Comparison of ENCODE assay signal across 7 mouse cellular contexts in the genomic region with DNA sequence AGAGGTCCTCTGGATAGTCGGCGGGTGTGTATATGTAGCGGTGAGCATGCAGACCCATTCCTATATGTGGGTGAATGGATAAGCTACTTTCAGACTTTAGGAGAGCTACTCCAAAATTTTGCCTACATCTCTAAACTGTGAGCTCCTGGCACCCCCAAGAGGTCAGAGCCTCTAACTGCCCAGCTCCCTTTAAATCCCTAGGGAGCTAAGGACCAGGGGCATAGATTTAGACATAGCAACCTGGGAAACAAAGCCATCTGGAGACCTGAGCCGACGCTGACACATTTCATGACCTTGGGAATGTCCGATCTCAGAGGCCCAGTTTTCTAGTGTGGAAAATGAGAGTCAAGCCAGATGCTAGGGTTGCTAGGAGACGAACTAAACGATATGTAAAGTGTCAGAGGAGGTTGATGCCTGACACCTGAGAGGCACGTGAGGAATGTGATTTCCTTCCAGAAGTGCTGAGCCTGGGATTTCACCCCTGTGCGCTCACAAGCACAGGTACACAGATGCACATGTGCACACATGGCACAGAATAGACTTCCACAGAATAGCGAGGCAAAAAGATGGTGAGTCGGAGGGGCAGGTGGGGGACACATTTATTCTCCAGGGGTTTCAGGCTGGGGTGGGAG. TPM values are rescaled to one million over a fixed set of nuclear protein-coding genes. Genes with fewer than 3 reads are reported as not detected.
DNase-seq lines count a peak whose midpoint lies in the region; ATAC-seq and TF ChIP-seq lines count a peak whose summit lies in the region.

No protein-coding gene starts in this region.

- no peak overlapping the region for H3K4me3 ChIP-seq in heart, embryonic 11.5 days (ENCODE audit: low read depth, low read length)
- no peak overlapping the region for H3K4me3 ChIP-seq in kidney, postnatal 0 days (replicated peaks; ENCODE audit: low read depth, low read length)
- no peak overlapping the region for H3K4me3 ChIP-seq in lung, postnatal 0 days (ENCODE audit: low read depth, low read length)

- H3K9me3 ChIP-seq in heart, embryonic 11.5 days (replicated peaks; ENCODE audit: control insufficient read depth, low read length) = no peaks in the 10 kb centered on the region
- H3K9me3 ChIP-seq in kidney, postnatal 0 days (replicated peaks; ENCODE audit: low read length) = no peaks in the 10 kb centered on the region
- H3K9me3 ChIP-seq in lung, postnatal 0 days (ENCODE audit: low read length) = no peaks in the 10 kb centered on the region

- 0 out of 2 replicates have a peak, but pooled peaks have one; percentile 12 for ATAC-seq in heart, embryonic 11.5 days (replicated peaks; ENCODE audit: insufficient number of reproducible peaks, low FRiP score, low TSS enrichment)
- ATAC-seq in kidney, postnatal 0 days (replicated peaks; ENCODE audit: low FRiP score, low read depth) = 0 out of 2 replicates have a peak, but pooled peaks have one; percentile 37
- ATAC-seq in lung, postnatal 0 days = peak; percentile 60
- ATAC-seq in granulocyte monocyte progenitor cell, adult 5-6 weeks (replicated peaks; ENCODE audit: poor library complexity, severe bottlenecking) = no peak

- H3K27ac ChIP-seq in heart, embryonic 11.5 days (ENCODE audit: low read depth, low read length) = no peak overlapping the region
- no peak overlapping the region for H3K27ac ChIP-seq in kidney, postnatal 0 days
- H3K27ac ChIP-seq in lung, postnatal 0 days (ENCODE audit: low read length) = no peak overlapping the region

- no peaks in the 10 kb centered on the region for H3K4me1 ChIP-seq in heart, embryonic 11.5 days (ENCODE audit: control insufficient read depth, insufficient read depth, low read length)
- H3K4me1 ChIP-seq in kidney, postnatal 0 days (replicated peaks; ENCODE audit: insufficient read depth, low read length) = no peaks in the 10 kb centered on the region
- peaks cover 3% of the 10 kb centered on the region; the same call in 1 of the 2 replicates for H3K4me1 ChIP-seq in lung, postnatal 0 days (ENCODE audit: insufficient read depth, low read depth, low read length)

- DNase-seq in right cerebral cortex, postnatal 10 days (ENCODE audit: low spot score in 2 of 2) = peak; percentile 58 to 66
- DNase-seq in right cerebral cortex, postnatal 25 days = no peak
- peak; percentile 45 for DNase-seq in brain, embryonic 18.5 days (ENCODE audit: low read depth, low spot score)
- DNase-seq in kidney, postnatal 0 days (ENCODE audit: low spot score) = peak; percentile 89
- peak; percentile 85 for DNase-seq in lung, postnatal 0 days (ENCODE audit: low spot score)

- TF ChIP-seq EP300 in lung, postnatal 0 days (IDR thresholded peaks at IDR 0.05) = no peak; the same call in 1 of the 2 replicates

- no peaks in the 10 kb centered on the region for H3K36me3 ChIP-seq in heart, embryonic 11.5 days (ENCODE audit: control insufficient read depth, insufficient read depth, low read length)
- H3K36me3 ChIP-seq in kidney, postnatal 0 days (ENCODE audit: insufficient read depth, low read length) = no peaks in the 10 kb centered on the region
- no peaks in the 10 kb centered on the region for H3K36me3 ChIP-seq in lung, postnatal 0 days (ENCODE audit: insufficient read depth, low read length)

- no peaks in the 10 kb centered on the region for H3K27me3 ChIP-seq in heart, embryonic 11.5 days (ENCODE audit: control insufficient read depth, insufficient read depth, low read length)
- no peaks in the 10 kb centered on the region for H3K27me3 ChIP-seq in kidney, postnatal 0 days (ENCODE audit: insufficient read depth, low read length)
- H3K27me3 ChIP-seq in lung, postnatal 0 days (replicated peaks; ENCODE audit: insufficient read depth, low read length) = no peaks in the 10 kb centered on the region

- peak; percentile 82 for TF ChIP-seq CTCF in kidney, postnatal 0 days (IDR thresholded peaks at IDR 0.05; ENCODE audit: low read depth)
- peak; percentile 76 for TF ChIP-seq CTCF in lung, postnatal 0 days (IDR thresholded peaks at IDR 0.05)

- no peak overlapping the region for H3K4me2 ChIP-seq in heart, embryonic 11.5 days
- no peak overlapping the region for H3K4me2 ChIP-seq in kidney, postnatal 0 days (ENCODE audit: low read length)
- H3K4me2 ChIP-seq in lung, postnatal 0 days (replicated peaks; ENCODE audit: low read depth, low read length) = no peak overlapping the region

- 39% methylated on average over 12 of the region's 12 CpGs for WGBS in heart, embryonic 11.5 days (ENCODE audit: insufficient replicate concordance)
- 37% methylated on average over 12 of the region's 12 CpGs for WGBS in kidney, postnatal 0 days
- WGBS in lung, postnatal 0 days = 25% methylated on average over 12 of the region's 12 CpGs

- no peak overlapping the region for H3K9ac ChIP-seq in heart, embryonic 11.5 days (ENCODE audit: low read depth, low read length)
- no peak overlapping the region for H3K9ac ChIP-seq in kidney, postnatal 0 days (ENCODE audit: low read depth, low read length)
- no peak overlapping the region for H3K9ac ChIP-seq in lung, postnatal 0 days (replicated peaks; ENCODE audit: low read depth)

RNA-seq across cellular contexts. Expression of gene Tmem270, which starts 5.4 kb away (rescaled TPM):
- polyA plus RNA-seq in heart, embryonic 11.5 days (2014; fragmentation: Nextera tagmentation; extraction: Ambion mirVana) = not detected in 2 replicates
- not detected in 2 replicates for polyA plus RNA-seq in kidney, postnatal 0 days (2015; fragmentation: Nextera tagmentation; extraction: Ambion mirVana)
- not detected in 2 replicates for polyA plus RNA-seq in lung, postnatal 0 days (2015; fragmentation: Nextera tagmentation; extraction: Ambion mirVana)
- total RNA-seq in granulocyte monocyte progenitor cell, adult 5-6 weeks (2014; fragmentation: Nextera tagmentation) = not detected in 2 replicates
- not detected in 2 replicates for total RNA-seq in granulocyte monocyte progenitor cell, adult 5-6 weeks (2017)

RNA-seq across cellular contexts. Expression of gene Cldn13, which starts 14.2 kb away (rescaled TPM):
- 15.0 and 17.1 TPM in 2 replicates for polyA plus RNA-seq in heart, embryonic 11.5 days (2014; fragmentation: Nextera tagmentation; extraction: Ambion mirVana)
- 0.14 TPM in 1 of 2 replicates, not detected in the other for polyA plus RNA-seq in kidney, postnatal 0 days (2015; fragmentation: Nextera tagmentation; extraction: Ambion mirVana)
- 1.2 and 1.6 TPM in 2 replicates for polyA plus RNA-seq in lung, postnatal 0 days (2015; fragmentation: Nextera tagmentation; extraction: Ambion mirVana)
- total RNA-seq in granulocyte monocyte progenitor cell, adult 5-6 weeks (2014; fragmentation: Nextera tagmentation) = not detected in 2 replicates
- total RNA-seq in granulocyte monocyte progenitor cell, adult 5-6 weeks (2017) = 0.13 TPM in 1 of 2 replicates, not detected in the other

RNA-seq across cellular contexts. Expression of gene Mettl27, which starts 31.0 kb away (rescaled TPM):
- polyA plus RNA-seq in heart, embryonic 11.5 days (2014; fragmentation: Nextera tagmentation; extraction: Ambion mirVana) = 10.3 and 11.1 TPM in 2 replicates
- 41.5 and 43.4 TPM in 2 replicates for polyA plus RNA-seq in kidney, postnatal 0 days (2015; fragmentation: Nextera tagmentation; extraction: Ambion mirVana)
- 33.7 and 35.5 TPM in 2 replicates for polyA plus RNA-seq in lung, postnatal 0 days (2015; fragmentation: Nextera tagmentation; extraction: Ambion mirVana)
- 1.7 and 3.9 TPM in 2 replicates for total RNA-seq in granulocyte monocyte progenitor cell, adult 5-6 weeks (2014; fragmentation: Nextera tagmentation)
- total RNA-seq in granulocyte monocyte progenitor cell, adult 5-6 weeks (2017) = 1.2 and 2.2 TPM in 2 replicates

RNA-seq across cellular contexts. Expression of gene Cldn4, which starts 45.6 kb away (rescaled TPM):
- polyA plus RNA-seq in heart, embryonic 11.5 days (2014; fragmentation: Nextera tagmentation; extraction: Ambion mirVana) = 1.4 and 1.7 TPM in 2 replicates
- 55.7 and 59.1 TPM in 2 replicates for polyA plus RNA-seq in kidney, postnatal 0 days (2015; fragmentation: Nextera tagmentation; extraction: Ambion mirVana)
- polyA plus RNA-seq in lung, postnatal 0 days (2015; fragmentation: Nextera tagmentation; extraction: Ambion mirVana) = 28.2 and 29.2 TPM in 2 replicates
- not detected in 2 replicates for total RNA-seq in granulocyte monocyte progenitor cell, adult 5-6 weeks (2014; fragmentation: Nextera tagmentation)
- not detected in 2 replicates for total RNA-seq in granulocyte monocyte progenitor cell, adult 5-6 weeks (2017)
